Mouse (Mus musculus): Measurements from ENCODE around the gene Sema6c. TPM values are rescaled to one million over a fixed set of nuclear protein-coding genes. Genes with fewer than 3 reads are reported as not detected.

Gene Sema6c
- polyA plus RNA-seq, 1 experiment, result 13.3 TPM

DNA sequence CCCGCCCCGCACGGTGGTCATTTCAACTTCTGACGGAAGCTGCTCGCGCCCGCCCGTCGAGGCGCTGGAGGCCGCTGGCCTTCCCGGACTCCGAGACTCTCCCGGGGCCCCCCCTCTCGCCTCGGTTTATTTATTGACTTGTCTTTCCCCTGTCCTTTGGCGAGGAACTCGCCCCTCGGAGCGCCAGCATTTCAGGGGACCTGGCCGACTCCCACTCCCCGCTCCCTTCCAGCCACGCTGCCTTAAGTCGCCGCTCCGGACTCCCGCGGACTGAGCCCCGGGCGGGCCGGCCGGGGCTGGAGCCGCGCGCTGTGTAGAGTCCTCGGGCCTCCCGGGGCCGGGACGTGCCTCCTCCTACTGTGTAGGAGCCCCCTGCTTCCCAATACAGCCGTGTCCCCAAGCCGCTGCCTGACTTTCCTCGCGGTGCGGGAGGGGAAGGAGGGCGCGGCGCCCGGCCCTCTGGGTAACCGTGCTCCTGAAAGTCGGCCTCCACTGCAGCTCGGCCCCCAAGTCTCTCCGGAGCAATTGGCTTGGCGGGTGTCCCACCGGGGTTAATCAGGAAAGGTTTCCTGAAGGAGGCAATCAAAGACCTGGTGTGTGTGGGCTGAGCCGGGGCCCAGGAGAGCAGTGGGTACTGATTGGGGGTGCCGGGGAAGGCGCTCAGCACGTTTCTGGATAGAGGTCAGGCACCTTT is 13.1 kb downstream of the Sema6c start:
- Histone ChIP-seq H3K4me1 (ENCODE audit: control insufficient read depth, insufficient read depth, low read length) (peaks cover 4% of the 10 kb centered on the region), H3K9ac (ENCODE audit: low read depth, poor library complexity, severe bottlenecking) (peak overlapping the region; percentile 58), H3K4me3 (ENCODE audit: low read depth, low read length) (peak overlapping the region; percentile 42), H3K27me3 (ENCODE audit: control insufficient read depth, insufficient read depth, low read length, poor library complexity, severe bottlenecking) (no peaks in the 10 kb centered on the region; the same call in 1 of the 2 replicates), H3K9me3 (replicated peaks; ENCODE audit: control insufficient read depth, insufficient read depth, low read length, poor library complexity, severe bottlenecking) (no peaks in the 10 kb centered on the region), H3K27ac (ENCODE audit: insufficient read depth, low read length) (no peak overlapping the region), H3K36me3 (ENCODE audit: control insufficient read depth, insufficient read depth, low read length, poor library complexity, severe bottlenecking) (0 out of 2 replicates have a peak, but pooled peaks cover 2% of the 10 kb centered on the region)
- TF ChIP-seq EP300 (IDR thresholded peaks at IDR 0.05; ENCODE audit: insufficient read depth, low read depth, low read length) (no peak), CTCF (IDR thresholded peaks at IDR 0.05; ENCODE audit: low read depth, low read length) (no peak), POLR2A (IDR thresholded peaks at IDR 0.05; ENCODE audit: insufficient read depth, low read length) (no peak)

- Histone ChIP-seq H3K4me1 (ENCODE audit: control insufficient read depth, insufficient read depth, low read length) (peaks cover 4% of the 10 kb centered on the region), H3K36me3 (ENCODE audit: control insufficient read depth, insufficient read depth, low read length, poor library complexity, severe bottlenecking) (0 out of 2 replicates have a peak, but pooled peaks cover 2% of the 10 kb centered on the region), H3K27ac (ENCODE audit: insufficient read depth, low read length) (no peak overlapping the region), H3K4me3 (ENCODE audit: low read depth, low read length) (peak overlapping the region; percentile 42), H3K9me3 (replicated peaks; ENCODE audit: control insufficient read depth, insufficient read depth, low read length, poor library complexity, severe bottlenecking) (no peaks in the 10 kb centered on the region), H3K27me3 (ENCODE audit: control insufficient read depth, insufficient read depth, low read length, poor library complexity, severe bottlenecking) (no peaks in the 10 kb centered on the region; the same call in 1 of the 2 replicates), H3K9ac (ENCODE audit: low read depth, poor library complexity, severe bottlenecking) (peak overlapping the region; percentile 58)
- peak; percentile 92 for TF ChIP-seq CTCF (IDR thresholded peaks at IDR 0.05; ENCODE audit: low read depth, low read length)
- no peak for TF ChIP-seq EP300 (IDR thresholded peaks at IDR 0.05; ENCODE audit: insufficient read depth, low read depth, low read length)
Observed at GRCm38 (mm10) chr3:95174011-95174592, 13.8 kb downstream of the Sema6c start.

DNA sequence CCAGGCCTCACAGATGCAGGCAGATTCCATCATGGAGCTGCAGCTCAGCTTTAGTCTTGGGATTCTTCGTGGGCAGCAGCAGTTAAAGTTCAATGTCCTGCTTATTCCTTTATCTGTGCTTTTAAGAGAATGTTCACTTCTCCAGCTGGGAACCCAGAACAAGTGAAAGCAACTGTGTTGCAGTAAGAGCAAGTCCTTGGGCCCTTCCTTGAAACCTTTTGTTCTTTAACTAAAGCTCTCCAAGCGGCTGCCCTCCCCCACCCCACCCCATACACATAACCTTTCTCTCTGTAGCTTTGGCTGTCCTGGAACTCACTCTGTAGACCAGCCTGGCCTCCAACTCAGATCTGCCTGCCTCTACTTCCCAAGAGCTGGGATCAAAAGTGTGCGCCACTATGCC is 16.2 kb downstream of the Sema6c start:
- H3K9me3 ChIP-seq (replicated peaks; ENCODE audit: control insufficient read depth, insufficient read depth, low read length, poor library complexity, severe bottlenecking), result no peaks in the 10 kb centered on the region
- no peaks in the 10 kb centered on the region for H3K36me3 ChIP-seq (ENCODE audit: control insufficient read depth, insufficient read depth, low read length, poor library complexity, severe bottlenecking)
- H3K4me3 ChIP-seq (ENCODE audit: low read depth, low read length), result no peak overlapping the region
- peak overlapping the region; percentile 66 for H3K27ac ChIP-seq (ENCODE audit: insufficient read depth, low read length)
- H3K4me1 ChIP-seq (ENCODE audit: control insufficient read depth, insufficient read depth, low read length), result peaks cover 4% of the 10 kb centered on the region
- H3K27me3 ChIP-seq (ENCODE audit: control insufficient read depth, insufficient read depth, low read length, poor library complexity, severe bottlenecking), result no peaks in the 10 kb centered on the region; the same call in 1 of the 2 replicates
- TF ChIP-seq EP300 (IDR thresholded peaks at IDR 0.05; ENCODE audit: insufficient read depth, low read depth, low read length) (no peak), POLR2A (IDR thresholded peaks at IDR 0.05; ENCODE audit: insufficient read depth, low read length) (no peak), CTCF (IDR thresholded peaks at IDR 0.05; ENCODE audit: low read depth, low read length) (no peak)
- peak overlapping the region; percentile 9; the same call in 1 of the 2 replicates for H3K9ac ChIP-seq (ENCODE audit: low read depth, poor library complexity, severe bottlenecking)

DNA sequence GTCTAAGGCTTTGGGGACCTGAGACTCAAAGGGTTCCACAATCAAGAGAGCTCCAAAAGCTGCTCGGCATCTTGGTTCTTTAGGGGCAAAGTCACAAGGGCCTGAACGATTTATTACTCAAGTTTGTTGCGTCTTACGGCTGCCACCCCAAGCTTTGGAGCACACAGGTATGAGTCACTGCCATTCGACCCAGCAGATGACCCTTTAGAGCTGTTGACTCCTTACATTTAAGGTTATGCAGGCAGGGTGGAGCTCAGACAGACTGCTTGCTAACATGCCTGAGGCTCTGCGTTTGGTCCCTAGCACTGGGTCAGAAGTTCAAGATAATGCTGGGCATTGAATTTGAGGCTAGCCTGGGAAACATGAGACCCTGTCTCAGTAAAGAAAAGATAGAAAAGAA is 17.3 kb downstream of the Sema6c start:
- H3K4me3 ChIP-seq (ENCODE audit: low read depth, low read length), result no peak overlapping the region
- H3K9me3 ChIP-seq (replicated peaks; ENCODE audit: control insufficient read depth, insufficient read depth, low read length, poor library complexity, severe bottlenecking), result no peaks in the 10 kb centered on the region
- peak overlapping the region; percentile 64; the same call in 1 of the 2 replicates for H3K27ac ChIP-seq (ENCODE audit: insufficient read depth, low read length)
- H3K36me3 ChIP-seq (ENCODE audit: control insufficient read depth, insufficient read depth, low read length, poor library complexity, severe bottlenecking), result no peaks in the 10 kb centered on the region
- peak overlapping the region; percentile 30; the same call in 1 of the 2 replicates for H3K9ac ChIP-seq (ENCODE audit: low read depth, poor library complexity, severe bottlenecking)
- TF ChIP-seq EP300 (IDR thresholded peaks at IDR 0.05; ENCODE audit: insufficient read depth, low read depth, low read length) (peak; percentile 72), CTCF (IDR thresholded peaks at IDR 0.05; ENCODE audit: low read depth, low read length) (no peak), POLR2A (IDR thresholded peaks at IDR 0.05; ENCODE audit: insufficient read depth, low read length) (no peak)
- H3K27me3 ChIP-seq (ENCODE audit: control insufficient read depth, insufficient read depth, low read length, poor library complexity, severe bottlenecking), result no peaks in the 10 kb centered on the region
- peaks cover 4% of the 10 kb centered on the region for H3K4me1 ChIP-seq (ENCODE audit: control insufficient read depth, insufficient read depth, low read length)

GRCm38 (mm10) chr3:95178948-95179347 is 18.7 kb downstream of the Sema6c start:
- H3K4me3 ChIP-seq (ENCODE audit: low read depth, low read length), result no peak overlapping the region
- TF ChIP-seq EP300 (IDR thresholded peaks at IDR 0.05; ENCODE audit: insufficient read depth, low read depth, low read length), result no peak
- TF ChIP-seq POLR2A (IDR thresholded peaks at IDR 0.05; ENCODE audit: insufficient read depth, low read length), result no peak
- TF ChIP-seq CTCF (IDR thresholded peaks at IDR 0.05; ENCODE audit: low read depth, low read length), result no peak
- H3K27ac ChIP-seq (ENCODE audit: insufficient read depth, low read length), result no peak overlapping the region
- H3K9me3 ChIP-seq (replicated peaks; ENCODE audit: control insufficient read depth, insufficient read depth, low read length, poor library complexity, severe bottlenecking), result no peaks in the 10 kb centered on the region
- H3K9ac ChIP-seq (ENCODE audit: low read depth, poor library complexity, severe bottlenecking), result no peak overlapping the region
- H3K27me3 ChIP-seq (ENCODE audit: control insufficient read depth, insufficient read depth, low read length, poor library complexity, severe bottlenecking), result no peaks in the 10 kb centered on the region
- peaks cover 4% of the 10 kb centered on the region for H3K4me1 ChIP-seq (ENCODE audit: control insufficient read depth, insufficient read depth, low read length)
- H3K36me3 ChIP-seq (ENCODE audit: control insufficient read depth, insufficient read depth, low read length, poor library complexity, severe bottlenecking), result no peaks in the 10 kb centered on the region

DNA sequence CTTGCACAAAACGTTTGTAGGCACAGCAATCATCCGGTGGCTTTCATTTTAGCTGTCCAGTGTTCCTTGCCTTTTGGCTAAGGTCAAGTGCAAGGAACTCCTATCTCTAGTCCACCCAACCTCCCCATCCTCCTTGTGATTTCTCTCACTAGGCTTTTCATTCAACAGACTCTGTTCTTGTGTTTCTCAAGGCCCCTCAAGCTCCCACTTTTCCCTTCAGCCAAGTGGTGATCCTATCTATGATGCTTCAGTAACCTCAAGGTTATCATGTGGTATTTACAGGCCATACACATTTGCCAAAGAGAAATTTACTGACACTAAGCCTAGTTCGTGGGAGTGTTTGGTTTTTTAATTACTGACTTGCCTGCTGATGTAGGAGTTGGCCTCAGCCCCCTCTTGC is 19.6 kb downstream of the Sema6c start:
- H3K27me3 ChIP-seq (ENCODE audit: control insufficient read depth, insufficient read depth, low read length, poor library complexity, severe bottlenecking), result no peaks in the 10 kb centered on the region
- peaks cover 4% of the 10 kb centered on the region for H3K4me1 ChIP-seq (ENCODE audit: control insufficient read depth, insufficient read depth, low read length)
- H3K36me3 ChIP-seq (ENCODE audit: control insufficient read depth, insufficient read depth, low read length, poor library complexity, severe bottlenecking), result peaks cover 2% of the 10 kb centered on the region; the same call in 1 of the 2 replicates
- H3K9me3 ChIP-seq (replicated peaks; ENCODE audit: control insufficient read depth, insufficient read depth, low read length, poor library complexity, severe bottlenecking), result no peaks in the 10 kb centered on the region
- TF ChIP-seq CTCF (IDR thresholded peaks at IDR 0.05; ENCODE audit: low read depth, low read length), result no peak
- TF ChIP-seq EP300 (IDR thresholded peaks at IDR 0.05; ENCODE audit: insufficient read depth, low read depth, low read length), result no peak
- TF ChIP-seq POLR2A (IDR thresholded peaks at IDR 0.05; ENCODE audit: insufficient read depth, low read length), result no peak
- no peak overlapping the region for H3K4me3 ChIP-seq (ENCODE audit: low read depth, low read length)
- no peak overlapping the region for H3K9ac ChIP-seq (ENCODE audit: low read depth, poor library complexity, severe bottlenecking)
- H3K27ac ChIP-seq (ENCODE audit: insufficient read depth, low read length), result no peak overlapping the region

All from ES-Bruce4 (cell line).